Mouse (Mus musculus) heart, embryonic 15.5 days (tissue): ENCODE data around the gene Traf2. TPM values are rescaled to one million over a fixed set of nuclear protein-coding genes. Genes with fewer than 3 reads are reported as not detected.

Experiments
- ATAC-seq: fragments of 200-750 bp; cut with Nextera tagmentation; replicated peaks from 2 replicates; pipeline ENCODE4 v1.8.0; 2017; ENCODE audit warnings: low read depth, moderate TSS enrichment; ENCODE audit not compliant: insufficient number of reproducible peaks, insufficient read depth, low FRiP score
- H3K27ac ChIP-seq: fragments of 300-500 bp; sonication (generic); 2 replicates; pipeline ENCODE4 v1.5.1; 2015; ENCODE audit warnings: mild to moderate bottlenecking, inconsistent platforms
- H3K27me3 ChIP-seq: fragments of 300-500 bp; sonication (generic); 2 replicates; pipeline ENCODE4 v1.6.1; 2015; ENCODE audit warnings: inconsistent platforms
- H3K36me3 ChIP-seq: fragments of 300-500 bp; sonication (generic); 2 replicates; pipeline ENCODE4 v1.6.1; 2015; ENCODE audit warnings: mild to moderate bottlenecking, inconsistent platforms
- H3K4me1 ChIP-seq: fragments of 300-500 bp; sonication (generic); replicated peaks from 2 replicates; pipeline ENCODE4 v1.6.1; 2015; ENCODE audit warnings: inconsistent platforms
- H3K4me2 ChIP-seq: fragments of 300-500 bp; sonication (generic); 2 replicates; pipeline ENCODE4 v1.6.1; 2015; ENCODE audit warnings: inconsistent platforms, mild to moderate bottlenecking, moderate library complexity
- H3K4me3 ChIP-seq: fragments of 300-500 bp; sonication (generic); 2 replicates; pipeline ENCODE4 v1.5.1; 2015; ENCODE audit warnings: mild to moderate bottlenecking, inconsistent platforms
- H3K9ac ChIP-seq: fragments of 300-500 bp; sonication (generic); 2 replicates; pipeline ENCODE4 v1.6.1; 2015; ENCODE audit warnings: mild to moderate bottlenecking, inconsistent platforms
- H3K9me3 ChIP-seq: fragments of 300-500 bp; sonication (generic); replicated peaks from 2 replicates; pipeline ENCODE4 v1.6.1; 2016; ENCODE audit warnings: inconsistent platforms
- WGBS: fragments of 180-500 bp; shearing (Covaris S2); methylation state at CpG from one replicate; pipeline ENCODE4 v1.1.7; 2015; ENCODE audit warnings: mixed read lengths; 5-methylcytosine and 5-hydroxymethylcytosine counted together
- polyA plus RNA-seq: library from polyadenylated mRNA; unstranded; fragments of >200 nt; fragmentation: Nextera tagmentation; extraction: Ambion mirVana; gene quantifications from 2 replicates; pipeline ENCODE4 v1.2.1, GENCODE M21; 2015

Traf2 gene
- polyA plus RNA-seq, 1 experiment from 2014 or later: 18.4 TPM

DNA sequence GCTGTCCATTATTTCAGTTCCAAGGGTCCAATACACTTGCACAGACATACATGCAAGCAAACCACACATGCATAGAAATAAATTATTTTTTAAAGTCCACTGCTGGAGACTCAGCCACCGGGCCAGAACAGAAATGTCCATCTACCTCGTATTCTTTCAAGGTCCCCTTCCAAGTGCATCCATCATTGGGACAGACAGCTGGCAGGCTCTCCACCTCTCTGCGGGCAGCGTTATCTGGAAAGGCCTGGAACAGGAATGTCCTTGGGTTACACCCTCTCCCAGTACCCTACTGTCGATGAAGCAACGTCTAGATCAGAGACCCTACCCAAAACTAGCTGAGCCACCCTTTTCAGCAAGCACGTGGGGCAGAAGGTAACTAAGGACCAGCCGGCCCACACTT, 10.2 kb downstream of the Traf2 start:
- Histone ChIP-seq H3K4me3 (no peak overlapping the region), H3K9me3 (no peaks in the 10 kb centered on the region), H3K36me3 (peaks cover 30% of the 10 kb centered on the region), H3K27ac (no peak overlapping the region), H3K4me2 (no peak overlapping the region), H3K27me3 (no peaks in the 10 kb centered on the region), H3K4me1 (peaks cover 9% of the 10 kb centered on the region; the same call in 1 of the 2 replicates), H3K9ac (no peak overlapping the region)
- no peak for ATAC-seq
- 66% methylated on average over 8 of the region's 8 CpGs for WGBS

DNA sequence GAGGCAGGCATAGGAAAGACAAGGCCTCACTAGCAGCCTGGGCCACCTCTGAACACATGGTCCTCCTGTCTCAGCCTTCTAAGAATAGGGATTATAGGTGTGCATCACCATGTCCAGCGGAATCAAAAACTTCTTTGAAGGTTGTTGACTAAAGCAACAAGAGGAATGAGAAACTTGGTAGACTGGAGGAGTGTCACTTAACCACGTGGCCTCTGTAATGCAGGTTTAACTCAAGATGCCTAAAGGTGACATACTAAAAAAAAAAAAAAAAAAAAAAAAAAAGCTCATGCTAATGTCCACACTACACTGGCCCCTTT, 11.9 kb downstream of the Traf2 start:
- no peaks in the 10 kb centered on the region for H3K27me3 ChIP-seq
- no peak for ATAC-seq
- no peak overlapping the region for H3K4me3 ChIP-seq
- peaks cover 47% of the 10 kb centered on the region for H3K36me3 ChIP-seq
- H3K4me1 ChIP-seq: peaks cover 9% of the 10 kb centered on the region; the same call in 1 of the 2 replicates
- H3K27ac ChIP-seq: peak overlapping the region; percentile 31; the same call in 1 of the 2 replicates
- H3K9me3 ChIP-seq: no peaks in the 10 kb centered on the region
- WGBS: 92% methylated on average over 2 of the region's 2 CpGs
- H3K9ac ChIP-seq: no peak overlapping the region
- H3K4me2 ChIP-seq: no peak overlapping the region

DNA sequence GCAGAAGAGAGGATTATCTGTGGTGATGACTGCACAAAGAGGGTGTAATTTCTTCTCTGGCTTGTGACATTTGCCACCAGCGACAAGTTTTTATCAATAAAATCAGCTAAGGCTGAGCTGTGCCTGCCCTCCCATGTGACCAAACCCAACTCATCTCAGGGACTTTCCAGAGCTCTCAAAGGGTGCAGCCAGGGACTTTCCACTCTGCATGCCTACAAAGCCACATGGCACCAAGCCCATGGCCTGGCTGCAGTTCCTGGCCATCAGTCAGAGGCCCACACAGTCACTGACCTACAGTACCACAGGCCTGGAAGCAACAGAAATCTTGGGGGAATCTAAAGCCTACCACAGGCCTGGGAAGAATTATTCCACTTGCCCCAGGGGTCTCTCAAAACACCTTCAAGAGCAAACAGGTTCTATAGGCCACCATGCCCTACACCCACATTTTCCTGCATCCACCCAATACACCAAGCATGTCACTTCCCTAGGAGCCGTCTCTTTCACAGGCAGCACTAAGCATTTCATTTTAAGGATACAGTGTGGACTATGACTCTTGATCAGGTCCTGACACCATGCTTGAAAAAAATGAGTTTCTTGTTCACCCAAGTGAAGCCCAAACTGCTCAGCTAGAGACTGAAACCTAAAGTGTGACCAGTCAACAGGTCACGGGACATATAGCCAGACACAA, 12.4 kb downstream of the Traf2 start:
- Histone ChIP-seq H3K27me3 (no peaks in the 10 kb centered on the region), H3K36me3 (peaks cover 51% of the 10 kb centered on the region), H3K4me1 (peaks cover 9% of the 10 kb centered on the region; the same call in 1 of the 2 replicates), H3K4me2 (no peak overlapping the region), H3K9ac (no peak overlapping the region), H3K4me3 (no peak overlapping the region), H3K9me3 (no peaks in the 10 kb centered on the region), H3K27ac (peak overlapping the region; percentile 31; the same call in 1 of the 2 replicates)
- WGBS: 71% methylated on average over 3 of the region's 3 CpGs
- ATAC-seq: 0 out of 2 replicates have a peak, but pooled peaks have one; percentile 62

DNA sequence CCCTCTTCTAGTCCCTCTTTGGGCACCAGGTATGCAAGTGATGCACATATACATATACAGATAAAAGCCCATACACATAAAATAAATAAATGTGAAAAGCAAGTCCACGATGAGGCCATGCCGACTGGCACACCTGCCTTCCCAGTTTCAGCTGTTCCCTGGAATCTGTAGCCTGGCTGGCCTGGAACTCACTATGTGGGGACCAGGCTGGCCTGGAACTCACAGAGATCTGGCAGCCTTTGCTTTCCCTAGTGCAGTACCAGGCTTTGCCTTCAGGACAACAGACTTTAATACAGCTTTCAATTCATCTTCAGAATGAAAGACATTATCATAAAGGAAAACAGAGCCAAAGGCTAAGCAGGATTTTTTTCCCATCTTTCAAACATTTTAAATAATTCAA, 13.0 kb downstream of the Traf2 start:
- 96% methylated on average over 2 of the region's 2 CpGs for WGBS
- H3K4me2 ChIP-seq: no peak overlapping the region
- no peaks in the 10 kb centered on the region for H3K27me3 ChIP-seq
- peaks cover 9% of the 10 kb centered on the region; the same call in 1 of the 2 replicates for H3K4me1 ChIP-seq
- H3K9ac ChIP-seq: no peak overlapping the region
- peaks cover 57% of the 10 kb centered on the region for H3K36me3 ChIP-seq
- no peak overlapping the region for H3K4me3 ChIP-seq
- peak overlapping the region; percentile 43 for H3K27ac ChIP-seq
- no peaks in the 10 kb centered on the region for H3K9me3 ChIP-seq
- no peak for ATAC-seq

DNA sequence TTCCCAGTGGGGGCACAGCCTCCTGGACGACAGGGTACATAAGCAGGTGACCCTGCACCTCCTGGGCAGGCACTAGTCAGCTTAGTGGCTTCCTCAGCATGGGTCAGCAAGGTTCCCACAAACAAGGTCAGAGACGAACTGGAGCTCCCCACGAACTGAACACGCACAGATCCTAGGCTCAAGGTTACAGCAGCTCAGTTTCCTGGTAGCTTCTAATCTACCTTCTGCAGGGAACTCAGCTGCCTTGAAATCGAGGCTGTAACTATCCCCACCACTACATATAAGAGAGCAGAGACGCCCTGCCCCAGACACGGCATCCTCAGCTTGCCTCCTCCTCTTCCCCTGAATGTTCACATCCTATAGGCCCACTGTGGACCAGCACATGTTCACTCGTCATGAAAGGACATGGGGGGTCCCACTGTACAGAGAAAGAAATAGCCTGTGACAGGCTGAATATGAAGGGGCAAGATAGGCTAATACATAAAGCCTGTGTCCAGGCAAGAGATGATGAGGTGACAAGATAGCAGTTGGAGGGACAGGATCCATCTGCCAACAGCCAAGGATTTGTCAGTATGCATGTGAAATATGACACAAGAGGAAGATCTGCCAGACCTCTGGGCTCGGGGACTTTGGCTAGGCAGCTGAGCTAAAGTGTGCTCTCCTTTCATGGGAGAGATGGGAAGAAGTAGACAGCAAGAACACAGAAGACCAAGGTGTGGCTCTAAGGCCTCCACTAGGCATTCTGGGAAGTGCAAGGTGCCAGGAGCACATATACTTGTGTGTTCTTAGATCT, 20.0 kb downstream of the Traf2 start:
- H3K27ac ChIP-seq: no peak overlapping the region
- WGBS: 85% methylated on average over 9 of the region's 9 CpGs

DNA sequence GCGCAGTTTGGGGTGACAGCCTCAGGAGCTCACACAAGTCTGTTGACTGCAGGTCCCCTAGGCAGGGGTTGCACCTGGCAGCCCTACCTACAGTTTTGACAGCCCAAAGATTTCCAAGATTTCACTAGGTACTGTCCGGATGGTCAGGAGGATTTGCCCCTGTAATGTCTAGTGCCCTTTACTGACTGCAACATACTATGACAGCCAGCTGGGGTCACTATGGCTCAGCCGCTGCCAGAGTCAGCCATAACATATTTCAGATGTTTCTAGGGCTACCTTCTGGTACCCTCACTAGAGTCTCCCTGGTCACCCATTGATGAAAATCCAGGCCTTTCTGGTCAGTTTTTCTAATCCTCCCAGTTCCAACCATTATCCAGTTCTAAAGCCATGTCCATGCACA, 36.8 kb downstream of the Traf2 start:
- no peak overlapping the region for H3K27ac ChIP-seq
- ATAC-seq: no peak
- H3K36me3 ChIP-seq: peaks cover 2% of the 10 kb centered on the region; the same call in 1 of the 2 replicates
- no peak overlapping the region for H3K4me3 ChIP-seq
- no peaks in the 10 kb centered on the region for H3K9me3 ChIP-seq
- H3K9ac ChIP-seq: no peak overlapping the region
- WGBS: 63% methylated on average over 3 of the region's 3 CpGs
- H3K4me1 ChIP-seq: no peaks in the 10 kb centered on the region
- H3K27me3 ChIP-seq: no peaks in the 10 kb centered on the region
- H3K4me2 ChIP-seq: no peak overlapping the region

More for the DNA sequence above, 20.0 kb downstream of the Traf2 start:
- ATAC-seq: no peak
- Histone ChIP-seq H3K4me2 (no peak overlapping the region), H3K9me3 (no peaks in the 10 kb centered on the region), H3K27me3 (no peaks in the 10 kb centered on the region), H3K36me3 (peaks cover 89% of the 10 kb centered on the region), H3K4me1 (no peaks in the 10 kb centered on the region), H3K4me3 (no peak overlapping the region), H3K9ac (no peak overlapping the region)

DNA sequence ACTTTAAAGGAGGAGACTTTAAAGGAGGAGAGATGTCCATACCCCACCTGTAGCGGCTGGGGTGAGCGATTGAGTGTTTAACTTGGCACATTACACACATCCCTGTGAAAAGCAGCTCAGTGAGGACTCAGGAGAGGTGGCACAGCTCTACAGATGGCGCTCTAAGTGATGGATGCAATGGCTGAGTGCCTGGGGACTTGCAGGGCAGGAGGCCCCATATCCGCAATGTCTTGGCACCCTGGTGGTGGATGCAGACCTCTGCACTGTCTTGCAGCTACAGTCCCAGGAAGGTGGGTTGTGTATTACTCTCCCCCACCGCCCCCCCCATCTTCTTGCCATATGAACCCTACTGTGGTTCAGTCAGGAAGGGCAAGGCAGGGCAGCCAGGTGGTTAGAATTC, 39.8 kb downstream of the Traf2 start:
- Histone ChIP-seq H3K4me1 (peaks cover 4% of the 10 kb centered on the region), H3K36me3 (peaks cover 21% of the 10 kb centered on the region), H3K9me3 (no peaks in the 10 kb centered on the region), H3K4me2 (no peak overlapping the region), H3K9ac (no peak overlapping the region), H3K27ac (no peak overlapping the region), H3K27me3 (no peaks in the 10 kb centered on the region), H3K4me3 (no peak overlapping the region)
- WGBS: 32% methylated on average over 5 of the region's 5 CpGs
- no peak for ATAC-seq

DNA sequence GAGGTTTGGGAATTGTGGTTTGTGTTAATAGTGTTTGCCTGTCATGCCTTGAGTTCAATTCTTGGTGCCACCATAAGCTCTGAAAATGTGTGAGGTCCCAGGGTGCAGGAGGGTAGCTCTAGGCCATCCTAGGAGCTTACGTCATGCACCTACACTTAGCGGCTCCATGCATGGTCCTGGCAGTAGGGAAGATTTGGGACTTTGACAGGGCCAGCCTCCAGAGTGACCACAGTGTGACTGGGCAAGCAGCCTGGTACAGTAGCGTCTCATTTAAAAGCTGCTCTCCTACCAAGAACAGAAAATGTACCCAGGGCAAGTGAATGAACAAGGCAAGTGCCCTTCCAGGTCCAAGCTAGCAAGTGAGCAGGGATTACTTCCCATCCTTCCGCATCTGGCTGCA, 40.9 kb downstream of the Traf2 start:
- WGBS: 99% methylated on average over 4 of the region's 4 CpGs
- H3K4me1 ChIP-seq: peaks cover 12% of the 10 kb centered on the region
- H3K4me3 ChIP-seq: no peak overlapping the region
- H3K27me3 ChIP-seq: no peaks in the 10 kb centered on the region
- H3K27ac ChIP-seq: no peak overlapping the region
- H3K4me2 ChIP-seq: no peak overlapping the region
- ATAC-seq: no peak
- H3K36me3 ChIP-seq: peaks cover 21% of the 10 kb centered on the region
- no peak overlapping the region for H3K9ac ChIP-seq
- H3K9me3 ChIP-seq: no peaks in the 10 kb centered on the region

DNA sequence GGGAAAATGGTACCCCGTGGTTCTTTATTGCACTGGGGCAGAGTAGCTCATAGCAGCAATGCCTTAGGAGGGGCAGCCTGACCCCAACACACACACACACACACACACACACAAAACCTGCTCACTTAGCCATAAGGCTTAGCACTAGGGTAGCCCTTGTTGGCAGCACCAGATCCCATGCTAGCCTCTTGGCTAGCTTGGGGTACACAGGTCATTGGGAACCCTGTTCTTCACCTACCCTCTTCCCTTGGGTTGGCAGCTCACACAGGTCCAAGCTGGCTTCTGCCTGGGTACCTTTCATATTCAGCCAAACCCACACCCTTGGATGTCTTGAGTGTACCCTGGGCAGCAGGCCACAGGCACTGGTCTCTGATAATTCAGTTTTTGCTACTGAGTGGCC, 41.7 kb downstream of the Traf2 start:
- no peak for ATAC-seq
- Histone ChIP-seq H3K9ac (no peak overlapping the region), H3K27ac (no peak overlapping the region), H3K36me3 (peaks cover 21% of the 10 kb centered on the region), H3K4me2 (no peak overlapping the region), H3K27me3 (no peaks in the 10 kb centered on the region), H3K4me3 (no peak overlapping the region), H3K9me3 (no peaks in the 10 kb centered on the region), H3K4me1 (peaks cover 16% of the 10 kb centered on the region)
- 78% methylated on average over 1 of the region's 1 CpGs for WGBS

DNA sequence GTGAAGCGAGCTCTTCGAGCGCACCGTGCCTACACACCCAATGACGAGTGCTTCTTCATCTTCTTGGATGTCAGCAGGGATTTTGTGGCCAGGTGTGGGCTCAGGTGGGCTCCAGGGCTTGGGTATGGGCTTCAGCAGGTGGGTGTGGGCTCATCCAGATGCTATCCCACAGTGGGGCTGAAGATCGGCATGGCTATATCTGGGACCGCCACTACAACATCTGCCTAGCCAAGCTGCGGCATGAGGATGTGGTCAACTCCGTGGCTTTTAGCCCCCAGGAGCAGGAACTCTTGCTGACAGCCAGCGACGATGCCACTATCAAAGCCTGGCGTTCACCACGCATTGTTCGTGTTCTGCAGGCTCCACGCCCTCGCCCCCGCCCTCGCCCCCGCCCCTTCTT, 42.2 kb downstream of the Traf2 start:
- H3K27ac ChIP-seq: no peak overlapping the region
- 91% methylated on average over 19 of the region's 19 CpGs for WGBS
- H3K9me3 ChIP-seq: no peaks in the 10 kb centered on the region

DNA sequence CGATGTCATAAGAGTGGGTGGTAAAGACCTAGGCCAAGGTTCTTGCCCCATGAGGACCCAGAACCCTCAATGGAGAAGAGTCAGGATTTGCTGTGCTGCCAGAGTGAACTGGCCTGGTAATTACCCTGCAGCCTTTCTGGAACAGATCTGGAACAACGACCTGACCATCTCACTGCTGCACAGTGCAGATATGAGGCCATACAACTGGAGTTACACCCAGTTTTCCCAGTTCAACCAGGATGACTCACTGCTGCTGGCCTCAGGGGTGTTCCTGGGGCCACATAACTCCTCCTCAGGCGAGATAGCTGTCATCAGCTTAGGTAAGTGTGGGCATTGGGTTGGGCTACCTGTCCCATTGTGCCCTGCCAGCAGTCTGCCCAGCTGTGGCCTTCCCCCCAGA, 44.0 kb downstream of the Traf2 start:
- H3K4me2 ChIP-seq: no peak overlapping the region
- H3K27ac ChIP-seq: no peak overlapping the region
- H3K4me1 ChIP-seq: peaks cover 20% of the 10 kb centered on the region
- WGBS: 77% methylated on average over 3 of the region's 3 CpGs
- ATAC-seq: no peak
- H3K9me3 ChIP-seq: no peaks in the 10 kb centered on the region
- H3K4me3 ChIP-seq: no peak overlapping the region
- no peak overlapping the region for H3K9ac ChIP-seq
- peaks cover 21% of the 10 kb centered on the region for H3K36me3 ChIP-seq
- no peaks in the 10 kb centered on the region for H3K27me3 ChIP-seq

More for the DNA sequence above, 42.2 kb downstream of the Traf2 start:
- Histone ChIP-seq H3K4me1 (peaks cover 16% of the 10 kb centered on the region), H3K9ac (no peak overlapping the region), H3K4me2 (no peak overlapping the region), H3K36me3 (peaks cover 21% of the 10 kb centered on the region), H3K4me3 (no peak overlapping the region), H3K27me3 (no peaks in the 10 kb centered on the region)
- ATAC-seq: no peak
